Mouse (Mus musculus) neural tube, embryonic 15.5 days (tissue): ENCODE measurements around the gene Scn3a. TPM values are rescaled to one million over a fixed set of nuclear protein-coding genes. Genes with fewer than 3 reads are reported as not detected.
"Not testable (repeated sequence)": the region's sequence is repeated elsewhere in the genome, so short reads cannot be mapped to it uniquely, and the experiment has no call there.

Experiments
- ATAC-seq: fragments of 200-750 bp; cut with Nextera tagmentation; 2 replicates; pipeline ENCODE4 v1.8.0; 2017; ENCODE audit warnings: mild to moderate bottlenecking, moderate TSS enrichment, moderate library complexity; ENCODE audit not compliant: low FRiP score
- H3K27ac ChIP-seq: fragments of 300-500 bp; sonication (generic); replicated peaks from 2 replicates; pipeline ENCODE4 v1.5.1; 2015; ENCODE audit warnings: mild to moderate bottlenecking, inconsistent platforms
- H3K27me3 ChIP-seq: fragments of 300-500 bp; sonication (generic); replicated peaks from 2 replicates; pipeline ENCODE4 v1.6.1; 2015; ENCODE audit warnings: inconsistent platforms
- H3K36me3 ChIP-seq: fragments of 300-500 bp; sonication (generic); 2 replicates; pipeline ENCODE4 v1.6.1; 2015; ENCODE audit warnings: inconsistent platforms
- H3K4me1 ChIP-seq: fragments of 300-500 bp; sonication (generic); 2 replicates; pipeline ENCODE4 v1.6.1; 2015; ENCODE audit warnings: inconsistent platforms
- H3K4me2 ChIP-seq: fragments of 300-500 bp; sonication (generic); 2 replicates; pipeline ENCODE4 v1.6.1; 2015; ENCODE audit warnings: inconsistent platforms, mild to moderate bottlenecking, moderate library complexity
- H3K4me3 ChIP-seq: fragments of 300-500 bp; sonication (generic); replicated peaks from 2 replicates; pipeline ENCODE4 v1.5.1; 2015; ENCODE audit warnings: mild to moderate bottlenecking, inconsistent platforms
- H3K9ac ChIP-seq: fragments of 300-500 bp; sonication (generic); replicated peaks from 2 replicates; pipeline ENCODE4 v1.6.1; 2015; ENCODE audit warnings: mild to moderate bottlenecking, inconsistent platforms
- H3K9me3 ChIP-seq: fragments of 300-500 bp; sonication (generic); replicated peaks from 2 replicates; pipeline ENCODE4 v1.6.1; 2016; ENCODE audit warnings: inconsistent platforms
- WGBS: fragments of 180-500 bp; shearing (Covaris S2); methylation state at CpG from one replicate; pipeline ENCODE4 v1.1.7; 2015; ENCODE audit warnings: mixed read lengths; 5-methylcytosine and 5-hydroxymethylcytosine counted together
- polyA plus RNA-seq: library from polyadenylated mRNA; unstranded; fragments of >200 nt; fragmentation: Nextera tagmentation; extraction: Ambion mirVana; gene quantifications from 2 replicates; pipeline ENCODE4 v1.2.1, GENCODE M21; 2015

Scn3a gene
- polyA plus RNA-seq, 1 experiment from 2014 or later = 42.8 TPM

DNA sequence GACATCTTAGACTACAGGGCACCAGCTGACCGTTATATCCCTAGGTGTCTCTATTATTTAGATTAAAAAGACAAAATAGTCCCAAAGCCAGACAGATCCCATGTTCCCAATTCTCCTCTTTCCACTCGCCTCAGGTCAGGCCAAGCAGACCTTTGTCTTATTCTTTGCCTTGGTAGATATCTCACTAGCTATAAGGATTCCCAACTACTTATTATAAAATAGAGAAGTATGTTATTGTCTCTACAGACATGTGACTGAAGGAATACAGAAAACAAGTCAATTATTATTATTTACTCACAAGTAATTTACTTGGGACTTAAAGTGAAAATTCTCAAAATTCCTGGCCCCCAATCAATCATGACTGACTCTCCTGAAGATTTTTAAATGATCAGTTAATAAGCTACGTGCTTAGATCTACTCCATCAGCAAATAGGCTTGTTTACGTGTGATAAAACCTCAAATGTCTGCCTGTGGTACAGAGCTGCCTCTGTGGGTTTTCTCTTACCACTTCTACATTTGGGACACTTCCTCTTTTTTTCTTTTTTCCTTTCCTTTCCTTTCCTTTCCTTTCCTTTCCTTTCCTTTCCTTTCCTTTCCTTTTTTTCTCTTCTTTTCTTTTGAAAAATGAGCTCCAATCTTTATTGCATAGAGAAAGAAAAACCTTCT lies 86.3 kb downstream of the Scn3a start:
- H3K27ac ChIP-seq = no peak overlapping the region
- no peaks in the 10 kb centered on the region for H3K27me3 ChIP-seq
- H3K4me3 ChIP-seq = no peak overlapping the region
- no peak overlapping the region for H3K9ac ChIP-seq
- peaks cover 33% of the 10 kb centered on the region for H3K36me3 ChIP-seq
- no peaks in the 10 kb centered on the region for H3K4me1 ChIP-seq
- 90% methylated on average over 4 of the region's 4 CpGs for WGBS
- H3K4me2 ChIP-seq = no peak overlapping the region
- no peaks in the 10 kb centered on the region for H3K9me3 ChIP-seq
- ATAC-seq = no peak

DNA sequence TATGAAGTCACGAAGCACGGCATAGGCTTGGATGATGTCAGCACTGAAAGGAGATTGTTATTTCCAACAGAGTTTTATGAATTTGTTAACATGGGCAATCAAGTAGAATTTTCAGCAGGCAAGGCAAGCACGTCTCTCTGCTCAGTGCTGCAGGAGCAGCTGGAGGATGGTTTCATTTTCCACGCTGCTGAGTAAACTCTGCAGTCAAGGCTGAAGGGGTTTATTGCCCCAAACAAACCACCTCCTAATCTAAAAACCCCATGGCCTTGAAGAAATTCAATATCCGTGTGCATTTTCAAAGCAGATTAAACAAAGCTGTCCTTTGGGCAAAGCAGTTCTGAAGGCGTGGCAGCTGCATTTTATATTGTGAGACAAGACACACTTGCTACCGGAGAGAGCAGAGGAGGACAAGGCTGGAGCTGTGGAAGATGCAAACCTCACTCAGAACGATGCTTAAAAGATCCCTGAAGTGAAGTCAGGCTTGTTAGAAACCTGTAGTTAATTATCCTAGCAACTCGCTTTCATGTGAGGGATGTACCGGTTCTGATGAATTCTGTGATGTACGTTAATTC lies 96.0 kb downstream of the Scn3a start:
- peak overlapping the region; percentile 24; the same call in 1 of the 2 replicates for H3K4me2 ChIP-seq
- H3K9ac ChIP-seq = no peak overlapping the region
- H3K9me3 ChIP-seq = no peaks in the 10 kb centered on the region
- H3K4me3 ChIP-seq = no peak overlapping the region
- H3K27ac ChIP-seq = peak overlapping the region; percentile 55
- no peaks in the 10 kb centered on the region for H3K27me3 ChIP-seq
- 0 out of 2 replicates have a peak, but pooled peaks cover 3% of the 10 kb centered on the region for H3K4me1 ChIP-seq
- peak; percentile 75; the same call in 1 of the 2 replicates for ATAC-seq
- H3K36me3 ChIP-seq = peaks cover 26% of the 10 kb centered on the region
- 36% methylated on average over 11 of the region's 11 CpGs for WGBS

DNA sequence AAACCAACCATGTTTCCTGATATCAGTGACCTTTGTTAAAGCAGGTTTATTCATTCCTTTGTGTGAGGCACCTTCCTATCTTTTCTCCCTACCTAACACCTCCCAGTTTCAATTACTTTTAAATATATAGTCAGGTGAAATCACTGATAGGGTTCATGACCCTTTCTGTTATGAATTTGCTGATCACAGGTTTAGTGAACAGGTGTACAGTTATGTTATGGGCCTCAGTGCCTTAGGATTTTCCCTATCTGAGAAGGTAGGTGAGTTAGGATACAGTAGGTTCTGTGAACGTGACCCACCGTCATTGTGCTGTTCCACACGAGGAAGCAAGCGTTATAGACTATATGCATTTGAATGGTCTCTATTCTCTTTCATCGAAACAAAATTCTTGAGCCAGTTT lies 101.7 kb downstream of the Scn3a start:
- Histone ChIP-seq H3K27ac (no peak overlapping the region), H3K4me1 (no peaks in the 10 kb centered on the region), H3K4me2 (no peak overlapping the region), H3K9ac (no peak overlapping the region), H3K9me3 (no peaks in the 10 kb centered on the region), H3K4me3 (no peak overlapping the region), H3K36me3 (peaks cover 54% of the 10 kb centered on the region), H3K27me3 (no peaks in the 10 kb centered on the region)
- no peak for ATAC-seq
- 96% methylated on average over 5 of the region's 5 CpGs for WGBS

DNA sequence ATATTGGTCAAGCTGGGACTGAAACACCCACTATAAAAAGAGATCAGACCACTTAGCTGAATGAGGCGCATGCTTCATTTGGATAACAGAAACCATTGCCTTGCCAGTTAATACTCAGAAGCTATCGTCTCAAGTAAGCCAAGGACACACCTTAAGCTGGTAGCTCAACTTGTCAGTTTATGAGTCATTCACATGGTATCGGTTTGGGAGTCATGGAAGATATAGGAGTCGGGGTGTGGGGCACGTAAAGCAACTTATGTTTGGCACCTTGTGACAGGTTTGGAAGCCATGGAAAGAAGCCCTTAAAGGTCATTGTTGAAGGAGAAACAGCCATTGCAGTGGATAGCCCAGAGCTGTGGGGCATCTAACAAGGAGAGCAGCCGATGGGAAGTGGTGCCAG lies 113.7 kb downstream of the Scn3a start:
- Histone ChIP-seq H3K9ac (no peak overlapping the region), H3K9me3 (no peaks in the 10 kb centered on the region), H3K4me3 (no peak overlapping the region), H3K4me1 (peaks cover 6% of the 10 kb centered on the region; the same call in 1 of the 2 replicates), H3K36me3 (no peaks in the 10 kb centered on the region), H3K27me3 (no peaks in the 10 kb centered on the region), H3K4me2 (no peak overlapping the region), H3K27ac (no peak overlapping the region)
- no peak for ATAC-seq
- 95% methylated on average over 6 of the region's 6 CpGs for WGBS

DNA sequence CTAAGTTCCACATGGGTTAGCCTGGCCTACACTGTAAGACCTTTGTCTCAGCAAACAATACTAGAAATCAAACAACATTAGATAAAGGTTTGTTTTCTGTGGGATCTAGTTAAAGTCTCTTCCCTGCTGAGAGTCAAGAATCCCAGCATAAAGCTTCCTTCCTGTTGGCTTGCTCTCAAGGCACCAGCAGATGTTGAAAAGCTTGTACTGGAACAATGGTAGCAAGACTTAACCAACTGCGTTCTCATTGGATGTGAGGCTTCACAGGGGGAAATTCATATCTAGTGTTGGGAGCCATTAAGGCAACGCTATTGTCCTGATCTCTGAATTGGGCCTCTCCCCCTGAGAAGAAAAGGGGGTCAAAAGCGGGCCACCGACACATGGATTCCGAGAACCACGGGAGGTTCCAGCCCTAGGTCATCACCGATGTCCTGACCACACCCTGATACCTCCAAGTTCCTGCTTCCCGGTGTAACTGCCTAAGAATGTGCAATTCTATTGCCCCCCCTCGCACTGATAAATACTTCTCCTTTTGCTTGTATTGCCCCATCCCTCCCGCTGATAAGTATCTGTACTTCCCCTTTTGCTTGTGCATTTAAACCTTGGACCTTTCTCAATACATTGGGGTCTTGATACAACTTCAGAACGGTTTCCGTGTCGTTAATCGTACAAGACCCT lies 115.9 kb downstream of the Scn3a start:
- not testable (repeated sequence) for H3K4me1 ChIP-seq, H3K4me2 ChIP-seq, H3K27me3 ChIP-seq, H3K36me3 ChIP-seq, H3K9ac ChIP-seq, H3K9me3 ChIP-seq, ATAC-seq, H3K4me3 ChIP-seq
- 0 out of 2 replicates have a peak overlapping the region, but pooled peaks have one; percentile 18 for H3K27ac ChIP-seq
- WGBS = 90% methylated on average over 14 of the region's 14 CpGs

GRCm38 (mm10) chr2:65450449-65451360 lies 116.7 kb downstream of the Scn3a start:
- Histone ChIP-seq H3K9me3 (no peaks in the 10 kb centered on the region), H3K4me2 (no peak overlapping the region), H3K36me3 (no peaks in the 10 kb centered on the region), H3K9ac (no peak overlapping the region), H3K4me3 (no peak overlapping the region), H3K4me1 (peaks cover 6% of the 10 kb centered on the region; the same call in 1 of the 2 replicates), H3K27ac (peak overlapping the region; percentile 58; the same call in 1 of the 2 replicates), H3K27me3 (no peaks in the 10 kb centered on the region)
- ATAC-seq = peak; percentile 93
- 29% methylated on average over 2 of the region's 2 CpGs for WGBS

DNA sequence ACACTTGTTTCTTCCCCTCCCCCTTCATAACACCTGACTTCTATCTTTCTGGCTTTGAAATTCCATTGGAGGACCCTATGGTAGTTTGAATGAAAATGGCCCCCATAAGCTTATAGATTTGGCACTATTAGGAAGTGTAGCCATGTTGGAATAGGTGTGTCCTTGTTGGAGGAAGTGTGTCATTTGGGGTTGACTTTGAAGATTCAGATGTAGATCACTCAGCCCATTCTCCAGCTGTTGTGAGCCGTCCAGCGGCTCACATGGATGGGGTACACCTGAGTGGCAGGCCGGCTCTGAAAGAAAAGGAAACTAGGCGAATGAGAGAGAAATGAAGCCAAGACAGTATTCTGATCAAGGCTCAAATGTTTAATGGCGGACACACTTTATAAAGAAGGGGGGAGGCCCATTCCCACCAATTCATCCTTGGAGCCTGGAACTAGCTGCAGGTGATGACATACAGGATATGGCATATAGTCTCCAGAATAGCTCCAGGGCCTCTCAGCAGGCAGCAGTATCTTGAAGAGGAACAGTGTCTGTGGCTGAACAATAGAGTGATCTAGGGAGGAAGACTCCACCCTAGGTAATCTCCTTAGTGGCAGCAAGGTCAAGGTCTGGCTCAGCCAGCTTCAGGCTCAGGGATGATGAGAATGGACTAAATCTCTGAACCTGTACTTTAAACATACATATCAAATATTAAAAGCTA lies 118.2 kb downstream of the Scn3a start:
- H3K9me3 ChIP-seq = no peaks in the 10 kb centered on the region
- H3K9ac ChIP-seq = no peak overlapping the region
- 93% methylated on average over 5 of the region's 5 CpGs for WGBS
- ATAC-seq = no peak
- H3K4me3 ChIP-seq = no peak overlapping the region
- no peaks in the 10 kb centered on the region for H3K36me3 ChIP-seq
- no peak overlapping the region for H3K27ac ChIP-seq
- peaks cover 6% of the 10 kb centered on the region; the same call in 1 of the 2 replicates for H3K4me1 ChIP-seq
- no peak overlapping the region for H3K4me2 ChIP-seq
- no peaks in the 10 kb centered on the region for H3K27me3 ChIP-seq

DNA sequence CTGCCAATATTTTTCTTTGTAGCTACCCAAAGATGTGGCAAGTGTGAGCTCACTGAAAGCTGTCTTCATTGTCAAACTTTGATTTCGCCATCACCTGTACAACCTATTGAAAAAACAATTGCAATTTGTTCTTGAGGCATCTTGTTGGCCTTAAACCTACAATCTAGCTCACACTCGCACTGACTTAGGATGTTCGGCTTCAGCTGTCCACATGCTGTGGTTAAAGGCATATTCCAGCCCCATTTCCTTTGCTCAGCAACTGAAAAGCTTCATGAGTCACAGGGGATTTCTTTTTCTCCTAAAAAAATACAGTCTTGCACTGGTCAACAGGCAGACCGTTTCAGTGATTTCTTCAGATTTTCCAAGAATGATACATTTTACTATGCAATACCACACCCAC lies 124.3 kb downstream of the Scn3a start:
- Histone ChIP-seq H3K36me3 (no peaks in the 10 kb centered on the region), H3K9me3 (no peaks in the 10 kb centered on the region), H3K4me2 (no peak overlapping the region), H3K27me3 (no peaks in the 10 kb centered on the region), H3K4me3 (no peak overlapping the region), H3K9ac (no peak overlapping the region), H3K27ac (no peak overlapping the region), H3K4me1 (0 out of 2 replicates have a peak, but pooled peaks cover 5% of the 10 kb centered on the region)
- ATAC-seq = no peak
- whole genome bisulfite sequencing = 92% methylated on average over 4 of the region's 4 CpGs

GRCm38 (mm10) chr2:65441566-65441965 lies 125.9 kb downstream of the Scn3a start:
- no peak for ATAC-seq
- Histone ChIP-seq H3K27me3 (no peaks in the 10 kb centered on the region), H3K4me2 (no peak overlapping the region), H3K9ac (no peak overlapping the region), H3K27ac (no peak overlapping the region), H3K9me3 (no peaks in the 10 kb centered on the region), H3K4me3 (no peak overlapping the region), H3K4me1 (0 out of 2 replicates have a peak, but pooled peaks cover 5% of the 10 kb centered on the region), H3K36me3 (no peaks in the 10 kb centered on the region)
- 40% methylated on average over 5 of the region's 5 CpGs for WGBS

- Histone ChIP-seq H3K4me1 (0 out of 2 replicates have a peak, but pooled peaks cover 5% of the 10 kb centered on the region), H3K9ac (no peak overlapping the region), H3K27ac (no peak overlapping the region), H3K4me2 (no peak overlapping the region), H3K9me3 (no peaks in the 10 kb centered on the region), H3K4me3 (no peak overlapping the region), H3K27me3 (no peaks in the 10 kb centered on the region), H3K36me3 (no peaks in the 10 kb centered on the region)
- WGBS = 66% methylated on average over 6 of the region's 6 CpGs
- ATAC-seq = no peak
Observed at GRCm38 (mm10) chr2:65441110-65441509, 126.3 kb downstream of the Scn3a start.

DNA sequence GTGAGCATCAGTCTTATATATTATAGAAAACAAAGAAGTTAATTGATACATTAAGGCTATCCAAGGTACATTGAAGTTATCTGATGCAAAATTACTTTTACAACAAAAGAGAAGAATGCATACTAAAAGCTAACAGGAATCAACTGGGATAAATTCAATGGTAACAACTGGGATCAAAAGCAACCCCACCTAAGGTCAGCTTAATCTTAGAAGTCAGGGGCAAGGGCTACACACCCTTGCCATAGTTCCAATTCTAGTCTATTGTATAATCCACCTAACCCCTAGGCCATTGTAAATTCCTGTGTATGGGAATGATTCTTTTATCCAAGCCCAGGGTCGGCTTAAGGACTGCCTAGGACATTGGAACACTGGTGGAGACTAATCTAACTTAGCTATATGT lies 130.5 kb downstream of the Scn3a start:
- H3K4me3 ChIP-seq = no peak overlapping the region
- no peaks in the 10 kb centered on the region for H3K9me3 ChIP-seq
- no peaks in the 10 kb centered on the region for H3K36me3 ChIP-seq
- H3K4me2 ChIP-seq = no peak overlapping the region
- WGBS = 69% methylated on average over 1 of the region's 1 CpGs
- H3K4me1 ChIP-seq = 0 out of 2 replicates have a peak, but pooled peaks cover 3% of the 10 kb centered on the region
- no peak for ATAC-seq
- H3K27me3 ChIP-seq = no peaks in the 10 kb centered on the region
- H3K27ac ChIP-seq = no peak overlapping the region
- H3K9ac ChIP-seq = no peak overlapping the region
